Mouse (Mus musculus) liver, embryonic 14.5 days (tissue): ENCODE data around the gene Gm49486. TPM values are rescaled to one million over a fixed set of nuclear protein-coding genes. Genes with fewer than 3 reads are reported as not detected.
A peak's percentile ranks its signal among the peaks of the same experiment; 100 is the strongest.

Experiments used
- ATAC-seq: fragments of 200-750 bp; cut with Nextera tagmentation; 2 replicates; pipeline ENCODE4 v1.8.0; 2017; ENCODE audit warnings: moderate number of reproducible peaks, mild to moderate bottlenecking, moderate library complexity; ENCODE audit not compliant: insufficient read depth
- DNase-seq, 3 experiments: peaks; one replicate each; pipeline ENCODE4 v3.0.0-alpha.2; 2012 to 2013; ENCODE audit warnings: low read depth in 3 of 3, low spot score in 3 of 3
- H3K27ac ChIP-seq: fragments of 300-500 bp; sonication (generic); 2 replicates; pipeline ENCODE4 v1.5.1; 2014; ENCODE audit warnings: moderate library complexity, mild to moderate bottlenecking, control low read depth, inconsistent platforms
- H3K27me3 ChIP-seq: fragments of 300-500 bp; sonication (generic); 2 replicates; pipeline ENCODE4 v1.6.1; 2014; ENCODE audit warnings: mild to moderate bottlenecking, low read length, moderate library complexity; ENCODE audit not compliant: control insufficient read depth, insufficient read depth
- H3K36me3 ChIP-seq: fragments of 300-500 bp; sonication (generic); replicated peaks from 2 replicates; pipeline ENCODE4 v1.6.1; 2014; ENCODE audit warnings: low read depth; ENCODE audit not compliant: control insufficient read depth, insufficient read depth
- H3K4me1 ChIP-seq, 2 experiments: fragments of 200-500 bp in 1 of 2; fragments of 300-500 bp in 1 of 2; sonication (generic) in 1 of 2; replicated peaks; 2 replicates each; pipeline ENCODE4 v1.6.1; 2012 to 2014; ENCODE audit warnings: antibody characterized with exemption in 1 of 2, inconsistent platforms in 1 of 2, low read length in 1 of 2; ENCODE audit not compliant: control insufficient read depth in 2 of 2, insufficient read depth in 2 of 2
- H3K4me2 ChIP-seq: fragments of 300-500 bp; sonication (generic); 2 replicates; pipeline ENCODE4 v1.6.1; 2014; ENCODE audit warnings: low read depth, mild to moderate bottlenecking, control low read depth, moderate library complexity
- H3K4me3 ChIP-seq, 2 experiments: fragments of 200-500 bp in 1 of 2; fragments of 300-500 bp in 1 of 2; sonication (generic) in 1 of 2; 2 replicates each; pipeline ENCODE4 v1.5.1; 2012 to 2014; ENCODE audit warnings: low read depth in 2 of 2, low read length in 2 of 2, mild to moderate bottlenecking in 2 of 2, control low read depth in 1 of 2, inconsistent platforms in 1 of 2, moderate library complexity in 1 of 2; ENCODE audit not compliant: insufficient read depth in 1 of 2
- H3K9ac ChIP-seq: fragments of 300-500 bp; sonication (generic); replicated peaks from 2 replicates; pipeline ENCODE4 v1.6.1; 2014; ENCODE audit warnings: mild to moderate bottlenecking, control low read depth, moderate library complexity
- H3K9me3 ChIP-seq: fragments of 300-500 bp; sonication (generic); 2 replicates; pipeline ENCODE4 v1.6.1; 2016; ENCODE audit warnings: low read length, mixed read lengths; ENCODE audit not compliant: control insufficient read depth
- CTCF ChIP-seq: IDR thresholded peaks from 2 replicates; pipeline ENCODE4 v1.5.1; 2016; ENCODE audit warnings: antibody characterized with exemption, low read depth, control low read depth
- EP300 ChIP-seq: IDR thresholded peaks from 2 replicates; pipeline ENCODE4 v1.6.1; 2016; ENCODE audit warnings: antibody characterized with exemption, low read depth
- WGBS: fragments of 180-500 bp; shearing (Covaris S2); extraction: QIAGEN DNeasy Blood & Tissue Kit; methylation state at CpG from one replicate; pipeline ENCODE4 v1.1.7; 2014; ENCODE audit not compliant: insufficient replicate concordance; 5-methylcytosine and 5-hydroxymethylcytosine counted together
- polyA plus RNA-seq, 2 experiments: library from polyadenylated mRNA; depleted of rRNA in 1 of 2; stranded (reverse) in 1 of 2; unstranded in 1 of 2; fragments of >200 nt; fragmentation: Nextera tagmentation in 1 of 2; extraction: Ambion mirVana in 1 of 2; gene quantifications; 2 replicates each; pipeline versions ENCODE4 v1.2.1 to v1.2.3; 2012 to 2014

The Gm49486 gene
- polyA plus RNA-seq, 2 experiments = 0.06 TPM; not detected in 1

GRCm38 (mm10) chr15:79261757-79262156, 32.6 kb downstream of the Gm49486 start:
- no peak for ATAC-seq
- Histone ChIP-seq H3K4me3 (peak overlapping the region in 1 of 2 experiments; percentile 47; a peak in 2 of 4 replicates), H3K9me3 (no peaks in the 10 kb centered on the region), H3K36me3 (no peaks in the 10 kb centered on the region), H3K27ac (no peak overlapping the region), H3K4me1 (no peaks in the 10 kb centered on the region), H3K27me3 (peaks cover 39% of the 10 kb centered on the region), H3K4me2 (peak overlapping the region; percentile 63), H3K9ac (no peak overlapping the region)
- DNase-seq = no peak
- WGBS = under 1% methylated on average over 21 of the region's 28 CpGs
- TF ChIP-seq EP300 (no peak), CTCF (no peak)

- ATAC-seq = no peak
- WGBS = 19% methylated on average over 13 of the region's 13 CpGs
Measured at GRCm38 (mm10) chr15:79262375-79262774, 33.2 kb downstream of the Gm49486 start.

GRCm38 (mm10) chr15:79262786-79263309, 33.7 kb downstream of the Gm49486 start:
- ATAC-seq (no peak), DNase-seq (no peak)
- H3K9me3 ChIP-seq = no peaks in the 10 kb centered on the region
- 63% methylated on average over 3 of the region's 3 CpGs for WGBS
- TF ChIP-seq CTCF (no peak), EP300 (no peak)
- peaks cover 39% of the 10 kb centered on the region for H3K27me3 ChIP-seq
- H3K27ac ChIP-seq = no peak overlapping the region
- no peak overlapping the region for H3K9ac ChIP-seq
- H3K4me2 ChIP-seq = no peak overlapping the region
- no peaks in the 10 kb centered on the region for H3K4me1 ChIP-seq
- no peaks in the 10 kb centered on the region for H3K36me3 ChIP-seq
- H3K4me3 ChIP-seq = no peak overlapping the region

More at GRCm38 (mm10) chr15:79262375-79262774, 33.2 kb downstream of the Gm49486 start:
- H3K9ac ChIP-seq = no peak overlapping the region
- H3K4me2 ChIP-seq = no peak overlapping the region
- H3K36me3 ChIP-seq = no peaks in the 10 kb centered on the region
- no peak overlapping the region for H3K4me3 ChIP-seq
- no peak overlapping the region for H3K27ac ChIP-seq
- H3K9me3 ChIP-seq = no peaks in the 10 kb centered on the region
- H3K27me3 ChIP-seq = peaks cover 39% of the 10 kb centered on the region
- no peaks in the 10 kb centered on the region for H3K4me1 ChIP-seq
- no peak for DNase-seq
- TF ChIP-seq EP300 (no peak), CTCF (peak; percentile 41; the same call in 1 of the 2 replicates)

GRCm38 (mm10) chr15:79263726-79264125, 34.5 kb downstream of the Gm49486 start:
- Histone ChIP-seq H3K27ac (no peak overlapping the region), H3K4me1 (no peaks in the 10 kb centered on the region), H3K4me3 (no peak overlapping the region), H3K4me2 (no peak overlapping the region), H3K27me3 (peaks cover 39% of the 10 kb centered on the region), H3K36me3 (no peaks in the 10 kb centered on the region), H3K9me3 (no peaks in the 10 kb centered on the region), H3K9ac (no peak overlapping the region)
- TF ChIP-seq EP300 (no peak), CTCF (no peak)
- no peak for DNase-seq
- WGBS = 72% methylated on average over 6 of the region's 6 CpGs
- no peak for ATAC-seq

GRCm38 (mm10) chr15:79265384-79265783, 36.2 kb downstream of the Gm49486 start:
- ATAC-seq = no peak
- Histone ChIP-seq H3K4me3 (no peak overlapping the region), H3K9ac (no peak overlapping the region), H3K27me3 (peaks cover 30% of the 10 kb centered on the region), H3K9me3 (no peaks in the 10 kb centered on the region), H3K4me1 (no peaks in the 10 kb centered on the region), H3K36me3 (no peaks in the 10 kb centered on the region), H3K27ac (no peak overlapping the region), H3K4me2 (no peak overlapping the region)
- 35% methylated on average over 4 of the region's 4 CpGs for WGBS
- no peak for DNase-seq
- TF ChIP-seq EP300 (no peak), CTCF (no peak)
